Mouse (Mus musculus): ENCODE measurements at regions not wholly inside any gene's neighbourhood (a gene's known extent, or its start where the extent isn't known, plus 50 kb on each side); places are given as distances from the start of the nearest gene placed in this dataset.
"Not testable (repeated sequence)": the region's sequence is repeated elsewhere in the genome, so short reads cannot be mapped to it uniquely, and the experiment has no call there.

- not testable (repeated sequence) for TF ChIP-seq CTCF (IDR thresholded peaks at IDR 0.05; ENCODE audit: control insufficient read depth, insufficient read depth, insufficient replicate concordance, low read depth, low read length); POLR2A (IDR thresholded peaks at IDR 0.05; ENCODE audit: control insufficient read depth, low read depth, low read length)
Measured at GRCm38 (mm10) chr5:134844216-134844615, 62.3 kb downstream of the Tmem270 start.

Measured in testis, adult 2 months (tissue).